Mouse (Mus musculus) thymus, postnatal 0 days (tissue): ENCODE results near the gene Gramd1a. TPM values are rescaled to one million over a fixed set of nuclear protein-coding genes. Genes with fewer than 3 reads are reported as not detected.
A peak's percentile ranks its signal among the peaks of the same experiment; 100 is the strongest.

Experiments
- DNase-seq: peaks from one replicate; pipeline ENCODE4 v3.0.0-alpha.2; 2015; ENCODE audit warnings: low spot score
- polyA plus RNA-seq: library from polyadenylated mRNA; unstranded; fragments of >200 nt; fragmentation: Nextera tagmentation; extraction: Ambion mirVana; gene quantifications from 2 replicates; pipeline ENCODE4 v1.2.1, GENCODE M21; 2015

Gramd1a gene
- polyA plus RNA-seq, 1 experiment from 2014 or later: 79.0 TPM

- DNase-seq: peak; percentile 93
Measured at GRCm38 (mm10) chr7:31097583-31098248, 58.0 kb downstream of the Gramd1a start.

GRCm38 (mm10) chr7:31096892-31097564 is 58.7 kb downstream of the Gramd1a start:
- DNase-seq: no peak

- peak; percentile 61 for DNase-seq
Measured at GRCm38 (mm10) chr7:31094774-31095501, 60.8 kb downstream of the Gramd1a start.

GRCm38 (mm10) chr7:31089721-31090120 is 66.0 kb downstream of the Gramd1a start:
- peak; percentile 61 for DNase-seq

GRCm38 (mm10) chr7:31088206-31088605 is 67.5 kb downstream of the Gramd1a start:
- no peak for DNase-seq

- DNase-seq: peak; percentile 23
Measured at GRCm38 (mm10) chr7:31087262-31087661, 68.4 kb downstream of the Gramd1a start.

- DNase-seq: no peak
Measured at GRCm38 (mm10) chr7:31086175-31086755, 69.4 kb downstream of the Gramd1a start.

- DNase-seq: no peak
Measured at GRCm38 (mm10) chr7:31085171-31085570, 70.5 kb downstream of the Gramd1a start.

GRCm38 (mm10) chr7:31084140-31084539 is 71.6 kb downstream of the Gramd1a start:
- no peak for DNase-seq

GRCm38 (mm10) chr7:31082831-31083588 is 72.7 kb downstream of the Gramd1a start:
- DNase-seq: no peak

GRCm38 (mm10) chr7:31082106-31082505 is 73.6 kb downstream of the Gramd1a start:
- no peak for DNase-seq

- DNase-seq: no peak
Measured at GRCm38 (mm10) chr7:31081106-31081505, 74.6 kb downstream of the Gramd1a start.

- no peak for DNase-seq
Measured at GRCm38 (mm10) chr7:31080611-31081010, 75.1 kb downstream of the Gramd1a start.

Other genes with a start within 250 kb of the Gramd1a start
- gene Mag, start 241.0 kb downstream of the Gramd1a start, polyA plus RNA-seq: 0.42 and 0.46 TPM in 2 replicates
- 2.1 TPM in 2 replicates for gene Hamp2, start 231.2 kb downstream of the Gramd1a start, polyA plus RNA-seq
- gene Hamp, start 211.9 kb downstream of the Gramd1a start, polyA plus RNA-seq: 2.4 and 2.9 TPM in 2 replicates
- gene Usf2, start 199.1 kb downstream of the Gramd1a start, polyA plus RNA-seq: 20.7 and 23.6 TPM in 2 replicates
- 12.7 and 13.8 TPM in 2 replicates for gene Lsr, start 182.4 kb downstream of the Gramd1a start, polyA plus RNA-seq
- gene Fam187b, start 182.1 kb downstream of the Gramd1a start, polyA plus RNA-seq: 1.3 and 1.6 TPM in 2 replicates
- gene Fxyd5, start 113.4 kb downstream of the Gramd1a start, polyA plus RNA-seq: 113 and 125 TPM in 2 replicates
- gene Fxyd7, start 104.4 kb downstream of the Gramd1a start, polyA plus RNA-seq: 0.35 and 0.48 TPM in 2 replicates
- gene Fxyd1, start 98.7 kb downstream of the Gramd1a start, polyA plus RNA-seq: 12.2 and 19.1 TPM in 2 replicates
- gene Lgi4, start 96.6 kb downstream of the Gramd1a start, polyA plus RNA-seq: 0.04 and 0.14 TPM in 2 replicates
- 78.3 and 79.5 TPM in 2 replicates for gene Fxyd3, start 79.2 kb downstream of the Gramd1a start, polyA plus RNA-seq
- gene Hpn, start 40.6 kb downstream of the Gramd1a start, polyA plus RNA-seq: 2.0 and 2.6 TPM in 2 replicates
- 2.8 and 2.9 TPM in 2 replicates for gene Scn1b, start 28.9 kb downstream of the Gramd1a start, polyA plus RNA-seq
- gene Scgb2b2, start 134.6 kb upstream of the Gramd1a start, polyA plus RNA-seq: not detected in 2 replicates
- not detected in 2 replicates for gene Scgb1b2, start 135.9 kb upstream of the Gramd1a start, polyA plus RNA-seq
- gene Scgb2b3, start 206.2 kb upstream of the Gramd1a start, polyA plus RNA-seq: not detected in 2 replicates
- not detected in 2 replicates for gene Scgb1b3, start 219.7 kb upstream of the Gramd1a start, polyA plus RNA-seq